Mouse (Mus musculus): ENCODE data around the gene Iqcf3. TPM values are rescaled to one million over a fixed set of nuclear protein-coding genes. Genes with fewer than 3 reads are reported as not detected.

Gene Iqcf3
- total and polyA plus RNA-seq, 2 experiments from 2014 or later: not detected

- H3K4me1 ChIP-seq (ENCODE audit: insufficient read depth, low read length): peaks cover 24% of the 10 kb centered on the region
- no peak for TF ChIP-seq CTCF (IDR thresholded peaks at IDR 0.05)
- no peaks in the 10 kb centered on the region for H3K9me3 ChIP-seq (ENCODE audit: low read length)
- no peak overlapping the region for H3K27ac ChIP-seq (ENCODE audit: low read depth, low read length)
- 80% methylated on average over 18 of the region's 18 CpGs for WGBS
- peaks cover 37% of the 10 kb centered on the region for H3K36me3 ChIP-seq (ENCODE audit: insufficient read depth, low read length)
- no peaks in the 10 kb centered on the region for H3K27me3 ChIP-seq (ENCODE audit: insufficient read depth, low read length)
- no peak for DNase-seq (ENCODE audit: low spot score)
- H3K4me3 ChIP-seq (ENCODE audit: low read depth, low read length): no peak overlapping the region
- H3K4me2 ChIP-seq (ENCODE audit: low read depth, low read length, poor library complexity, severe bottlenecking): no peak overlapping the region
- ATAC-seq (ENCODE audit: low FRiP score): no peak
- H3K9ac ChIP-seq (replicated peaks; ENCODE audit: low read length, poor library complexity, severe bottlenecking): no peak overlapping the region
These were observed 100.9 kb downstream of the Iqcf3 start for GRCm38 (mm10) chr9:106460401-106461025.

- DNase-seq (ENCODE audit: low spot score) (no peak), ATAC-seq (ENCODE audit: low FRiP score) (no peak)
- H3K27me3 ChIP-seq (ENCODE audit: insufficient read depth, low read length): no peaks in the 10 kb centered on the region
- H3K27ac ChIP-seq (ENCODE audit: low read depth, low read length): no peak overlapping the region
- no peaks in the 10 kb centered on the region for H3K9me3 ChIP-seq (ENCODE audit: low read length)
- 78% methylated on average over 15 of the region's 15 CpGs for WGBS
- no peak for TF ChIP-seq CTCF (IDR thresholded peaks at IDR 0.05)
- H3K9ac ChIP-seq (replicated peaks; ENCODE audit: low read length, poor library complexity, severe bottlenecking): no peak overlapping the region
- H3K4me2 ChIP-seq (ENCODE audit: low read depth, low read length, poor library complexity, severe bottlenecking): no peak overlapping the region
- H3K36me3 ChIP-seq (ENCODE audit: insufficient read depth, low read length): peaks cover 37% of the 10 kb centered on the region
- peaks cover 29% of the 10 kb centered on the region for H3K4me1 ChIP-seq (ENCODE audit: insufficient read depth, low read length)
- no peak overlapping the region for H3K4me3 ChIP-seq (ENCODE audit: low read depth, low read length)
These were observed 101.5 kb downstream of the Iqcf3 start for GRCm38 (mm10) chr9:106459946-106460345.

GRCm38 (mm10) chr9:106457920-106458319, 103.5 kb downstream of the Iqcf3 start:
- peaks cover 34% of the 10 kb centered on the region for H3K4me1 ChIP-seq (ENCODE audit: insufficient read depth, low read length)

GRCm38 (mm10) chr9:106457163-106457559, 104.3 kb downstream of the Iqcf3 start:
- Histone ChIP-seq H3K4me1 (ENCODE audit: insufficient read depth, low read length) (peaks cover 37% of the 10 kb centered on the region), H3K4me2 (ENCODE audit: low read depth, low read length, poor library complexity, severe bottlenecking) (peak overlapping the region; percentile 85), H3K9me3 (ENCODE audit: low read length) (no peaks in the 10 kb centered on the region), H3K9ac (replicated peaks; ENCODE audit: low read length, poor library complexity, severe bottlenecking) (peak overlapping the region; percentile 96; the same call in 1 of the 2 replicates), H3K4me3 (ENCODE audit: low read depth, low read length) (no peak overlapping the region), H3K27ac (ENCODE audit: low read depth, low read length) (peak overlapping the region; percentile 38; the same call in 1 of the 2 replicates), H3K36me3 (ENCODE audit: insufficient read depth, low read length) (peaks cover 22% of the 10 kb centered on the region), H3K27me3 (ENCODE audit: insufficient read depth, low read length) (no peaks in the 10 kb centered on the region)
- ATAC-seq (ENCODE audit: low FRiP score): no peak
- TF ChIP-seq CTCF (IDR thresholded peaks at IDR 0.05): no peak
- 28% methylated on average over 9 of the region's 9 CpGs for WGBS
- no peak for DNase-seq (ENCODE audit: low spot score)

More at GRCm38 (mm10) chr9:106457920-106458319, 103.5 kb downstream of the Iqcf3 start:
- TF ChIP-seq CTCF (IDR thresholded peaks at IDR 0.05): no peak
- Histone ChIP-seq H3K27me3 (ENCODE audit: insufficient read depth, low read length) (no peaks in the 10 kb centered on the region), H3K9ac (replicated peaks; ENCODE audit: low read length, poor library complexity, severe bottlenecking) (no peak overlapping the region), H3K9me3 (ENCODE audit: low read length) (no peaks in the 10 kb centered on the region), H3K4me2 (ENCODE audit: low read depth, low read length, poor library complexity, severe bottlenecking) (no peak overlapping the region), H3K27ac (ENCODE audit: low read depth, low read length) (no peak overlapping the region), H3K36me3 (ENCODE audit: insufficient read depth, low read length) (peaks cover 27% of the 10 kb centered on the region), H3K4me3 (ENCODE audit: low read depth, low read length) (no peak overlapping the region)
- ATAC-seq (ENCODE audit: low FRiP score) (no peak), DNase-seq (ENCODE audit: low spot score) (no peak)
- WGBS: 47% methylated on average over 5 of the region's 5 CpGs

- Histone ChIP-seq H3K36me3 (ENCODE audit: insufficient read depth, low read length) (peaks cover 16% of the 10 kb centered on the region), H3K27me3 (ENCODE audit: insufficient read depth, low read length) (no peaks in the 10 kb centered on the region), H3K4me3 (ENCODE audit: low read depth, low read length) (0 out of 2 replicates have a peak overlapping the region, but pooled peaks have one; percentile 2), H3K4me2 (ENCODE audit: low read depth, low read length, poor library complexity, severe bottlenecking) (peak overlapping the region; percentile 85), H3K4me1 (ENCODE audit: insufficient read depth, low read length) (peaks cover 37% of the 10 kb centered on the region), H3K27ac (ENCODE audit: low read depth, low read length) (peak overlapping the region; percentile 38; the same call in 1 of the 2 replicates), H3K9me3 (ENCODE audit: low read length) (no peaks in the 10 kb centered on the region), H3K9ac (replicated peaks; ENCODE audit: low read length, poor library complexity, severe bottlenecking) (peak overlapping the region; percentile 96)
- no peak for TF ChIP-seq CTCF (IDR thresholded peaks at IDR 0.05)
- peak; percentile 65 for DNase-seq (ENCODE audit: low spot score)
- WGBS: 27% methylated on average over 15 of the region's 15 CpGs
- no peak for ATAC-seq (ENCODE audit: low FRiP score)
These were observed 104.9 kb downstream of the Iqcf3 start for GRCm38 (mm10) chr9:106456325-106457162.
